Mouse (Mus musculus) hindbrain, embryonic 11.5 days (tissue): ENCODE data around the gene Camk2b. TPM values are rescaled to one million over a fixed set of nuclear protein-coding genes. Genes with fewer than 3 reads are reported as not detected.

Experiments
- ATAC-seq: fragments of 200-750 bp; cut with Nextera tagmentation; 2 replicates; pipeline ENCODE4 v1.8.0; 2017; ENCODE audit warnings: mild to moderate bottlenecking, moderate TSS enrichment, moderate library complexity; ENCODE audit not compliant: low FRiP score
- DNase-seq: peaks from one replicate; pipeline ENCODE4 v3.0.0-alpha.2; 2015; ENCODE audit warnings: low spot score
- H3K27ac ChIP-seq: fragments of 300-500 bp; sonication (generic); 2 replicates; pipeline ENCODE4 v1.5.1; 2014; ENCODE audit warnings: mild to moderate bottlenecking, low read depth, low read length
- H3K27me3 ChIP-seq: fragments of 300-500 bp; sonication (generic); 2 replicates; pipeline ENCODE4 v1.6.1; 2014; ENCODE audit warnings: mild to moderate bottlenecking, low read length, moderate library complexity, mixed read lengths; ENCODE audit not compliant: control insufficient read depth, insufficient read depth
- H3K36me3 ChIP-seq: fragments of 300-500 bp; sonication (generic); 2 replicates; pipeline ENCODE4 v1.6.1; 2014; ENCODE audit warnings: mild to moderate bottlenecking, low read length, moderate library complexity, mixed read lengths; ENCODE audit not compliant: control insufficient read depth, insufficient read depth
- H3K4me1 ChIP-seq: fragments of 300-500 bp; sonication (generic); replicated peaks from 2 replicates; pipeline ENCODE4 v1.6.1; 2014; ENCODE audit warnings: low read length, mixed read lengths; ENCODE audit not compliant: control insufficient read depth, insufficient read depth
- H3K4me2 ChIP-seq: fragments of 300-500 bp; sonication (generic); replicated peaks from 2 replicates; pipeline ENCODE4 v1.6.1; 2014; ENCODE audit warnings: mild to moderate bottlenecking, low read depth, low read length
- H3K4me3 ChIP-seq: fragments of 300-500 bp; sonication (generic); 2 replicates; pipeline ENCODE4 v1.5.1; 2014; ENCODE audit warnings: low read depth, low read length
- H3K9ac ChIP-seq: fragments of 300-500 bp; sonication (generic); 2 replicates; pipeline ENCODE4 v1.6.1; 2014; ENCODE audit warnings: low read depth, low read length
- H3K9me3 ChIP-seq: fragments of 300-500 bp; sonication (generic); 2 replicates; pipeline ENCODE4 v1.6.1; 2016; ENCODE audit warnings: low read length; ENCODE audit not compliant: control insufficient read depth
- WGBS: fragments of 180-500 bp; shearing (Covaris S2); extraction: QIAGEN DNeasy Blood & Tissue Kit; methylation state at CpG from one replicate; pipeline ENCODE4 v1.1.7; 2014; 5-methylcytosine and 5-hydroxymethylcytosine counted together
- polyA plus RNA-seq: library from polyadenylated mRNA; unstranded; fragments of >200 nt; fragmentation: Nextera tagmentation; extraction: Ambion mirVana; gene quantifications from 2 replicates; pipeline ENCODE4 v1.2.1, GENCODE M21; 2014

The Camk2b gene
- polyA plus RNA-seq, 1 experiment from 2014 or later = 3.4 TPM

- H3K27me3 ChIP-seq = no peaks in the 10 kb centered on the region
- H3K9me3 ChIP-seq = no peaks in the 10 kb centered on the region
These were observed 111.1 kb downstream of the Camk2b start for GRCm38 (mm10) chr11:5954965-5955504.

DNA sequence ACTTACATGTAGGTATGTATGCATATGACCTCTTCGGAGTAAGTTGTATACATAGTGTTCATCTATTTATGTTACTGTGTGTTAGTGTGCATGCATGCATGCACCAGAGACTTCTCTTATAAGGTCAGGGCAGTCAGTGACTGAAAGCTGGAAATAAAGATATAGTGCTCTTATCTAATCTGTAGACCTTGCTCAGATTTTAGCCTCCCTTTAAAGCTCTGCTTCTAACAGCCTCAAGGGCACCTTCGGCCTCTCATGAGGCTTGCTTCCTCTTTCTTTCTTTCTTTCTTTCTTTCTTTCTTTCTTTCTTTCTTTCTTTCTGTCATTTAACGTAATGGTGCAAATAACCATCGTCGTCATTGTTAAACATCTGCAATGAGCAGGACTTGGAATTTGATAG lies 111.7 kb downstream of the Camk2b start:
- Histone ChIP-seq H3K9ac (no peak overlapping the region; the same call in 1 of the 2 replicates), H3K4me3 (no peak overlapping the region), H3K27ac (no peak overlapping the region), H3K27me3 (no peaks in the 10 kb centered on the region), H3K36me3 (no peaks in the 10 kb centered on the region), H3K4me1 (no peaks in the 10 kb centered on the region), H3K4me2 (no peak overlapping the region), H3K9me3 (no peaks in the 10 kb centered on the region)
- DNase-seq (no peak), ATAC-seq (no peak)
- WGBS = 75% methylated on average over 5 of the region's 5 CpGs

More at GRCm38 (mm10) chr11:5954965-5955504, 111.1 kb downstream of the Camk2b start:
- Histone ChIP-seq H3K9ac (peak overlapping the region; percentile 92), H3K4me2 (peak overlapping the region; percentile 81), H3K4me3 (peak overlapping the region; percentile 92), H3K36me3 (no peaks in the 10 kb centered on the region), H3K4me1 (no peaks in the 10 kb centered on the region), H3K27ac (peak overlapping the region; percentile 88)
- WGBS = 12% methylated on average over 7 of the region's 7 CpGs
- ATAC-seq (peak; percentile 79), DNase-seq (peak; percentile 64)

GRCm38 (mm10) chr11:5953130-5953765 lies 112.9 kb downstream of the Camk2b start:
- Histone ChIP-seq H3K4me3 (no peak overlapping the region), H3K27ac (no peak overlapping the region), H3K4me2 (no peak overlapping the region), H3K9me3 (no peaks in the 10 kb centered on the region), H3K9ac (no peak overlapping the region), H3K4me1 (no peaks in the 10 kb centered on the region), H3K36me3 (no peaks in the 10 kb centered on the region), H3K27me3 (no peaks in the 10 kb centered on the region)
- ATAC-seq (no peak), DNase-seq (peak; percentile 67)
- WGBS = 29% methylated on average over 8 of the region's 8 CpGs

DNA sequence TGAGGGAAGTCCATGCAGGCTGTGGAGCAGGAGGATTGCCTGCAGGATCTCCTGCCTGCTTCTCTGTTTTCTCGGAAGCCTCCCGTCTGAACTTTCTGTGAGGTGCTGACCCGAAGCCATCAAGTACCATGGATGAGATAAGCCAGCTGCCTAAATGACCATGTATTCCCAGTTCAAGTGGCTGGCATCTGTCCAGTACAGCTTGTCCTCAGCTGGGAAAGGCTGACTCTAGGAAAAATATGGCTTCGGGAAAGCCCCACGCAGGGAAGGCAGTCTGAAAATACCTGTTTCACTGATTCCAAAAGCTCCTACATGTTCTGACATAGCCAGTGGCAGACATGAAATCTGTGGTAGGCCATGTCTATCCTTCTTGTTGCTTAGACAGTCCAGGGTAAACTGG lies 113.7 kb downstream of the Camk2b start:
- no peak overlapping the region for H3K27ac ChIP-seq
- H3K4me2 ChIP-seq = no peak overlapping the region
- WGBS = 95% methylated on average over 5 of the region's 5 CpGs
- H3K36me3 ChIP-seq = no peaks in the 10 kb centered on the region
- no peak for DNase-seq
- H3K9ac ChIP-seq = no peak overlapping the region
- H3K27me3 ChIP-seq = no peaks in the 10 kb centered on the region
- no peak overlapping the region for H3K4me3 ChIP-seq
- H3K9me3 ChIP-seq = no peaks in the 10 kb centered on the region
- no peaks in the 10 kb centered on the region for H3K4me1 ChIP-seq
- ATAC-seq = no peak

DNA sequence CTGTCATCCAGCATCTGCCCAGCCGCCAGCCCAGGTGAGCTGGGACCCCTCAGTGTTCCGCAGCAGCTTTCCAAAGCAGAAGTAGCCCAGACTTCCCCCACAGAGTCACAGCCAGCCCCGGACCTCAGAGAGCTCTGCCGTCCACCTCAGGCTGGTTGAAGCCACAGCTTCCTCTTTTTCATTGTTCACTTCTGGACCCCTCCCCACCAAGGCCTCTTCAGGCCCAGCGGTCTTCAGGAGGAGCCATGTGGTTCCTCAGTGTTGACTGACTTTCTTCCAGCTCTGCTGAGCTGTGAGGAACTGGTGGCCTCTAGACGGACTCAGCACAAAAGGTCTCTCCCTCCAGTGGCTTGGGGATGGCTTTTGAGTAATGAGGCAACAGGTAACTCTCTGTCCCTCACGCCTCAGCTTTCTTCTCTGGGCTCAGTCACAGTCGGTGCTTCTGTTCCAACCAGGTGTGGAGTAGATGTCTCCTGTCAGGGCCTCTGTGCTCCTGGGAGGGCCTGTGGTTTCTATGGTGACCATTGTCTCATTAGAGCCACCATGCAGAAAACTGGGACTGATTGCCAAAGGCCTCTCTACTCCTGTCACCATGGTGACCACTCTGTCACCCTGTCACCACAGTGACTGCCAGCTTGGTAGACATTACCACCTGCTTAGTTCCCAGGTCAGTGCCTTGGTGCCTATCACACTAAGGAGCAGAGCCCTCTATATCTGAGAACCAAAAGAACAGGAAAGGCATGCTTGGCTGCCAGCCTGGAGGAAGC lies 116.4 kb downstream of the Camk2b start, which contains the start of gene Gck:
TSS of gene Gck (minus strand) at position 496 of the 767 bp plus-strand sequence.
- H3K4me2 ChIP-seq = no peak within 1 kb of the TSS
- ATAC-seq (peak; percentile 75), DNase-seq (peak; percentile 48)
- H3K4me3 ChIP-seq = no peak within 1 kb of the TSS
- H3K27me3 ChIP-seq = no peaks in the 10 kb centered on the region
- no peaks in the 10 kb centered on the region for H3K9me3 ChIP-seq
- 52% methylated on average over 8 of the region's 8 CpGs for WGBS
- no peak within 1 kb of the TSS for H3K9ac ChIP-seq
- H3K36me3 ChIP-seq = no peaks in the 10 kb centered on the region
- H3K4me1 ChIP-seq = no peaks in the 10 kb centered on the region
- no peak within 1 kb of the TSS for H3K27ac ChIP-seq

DNA sequence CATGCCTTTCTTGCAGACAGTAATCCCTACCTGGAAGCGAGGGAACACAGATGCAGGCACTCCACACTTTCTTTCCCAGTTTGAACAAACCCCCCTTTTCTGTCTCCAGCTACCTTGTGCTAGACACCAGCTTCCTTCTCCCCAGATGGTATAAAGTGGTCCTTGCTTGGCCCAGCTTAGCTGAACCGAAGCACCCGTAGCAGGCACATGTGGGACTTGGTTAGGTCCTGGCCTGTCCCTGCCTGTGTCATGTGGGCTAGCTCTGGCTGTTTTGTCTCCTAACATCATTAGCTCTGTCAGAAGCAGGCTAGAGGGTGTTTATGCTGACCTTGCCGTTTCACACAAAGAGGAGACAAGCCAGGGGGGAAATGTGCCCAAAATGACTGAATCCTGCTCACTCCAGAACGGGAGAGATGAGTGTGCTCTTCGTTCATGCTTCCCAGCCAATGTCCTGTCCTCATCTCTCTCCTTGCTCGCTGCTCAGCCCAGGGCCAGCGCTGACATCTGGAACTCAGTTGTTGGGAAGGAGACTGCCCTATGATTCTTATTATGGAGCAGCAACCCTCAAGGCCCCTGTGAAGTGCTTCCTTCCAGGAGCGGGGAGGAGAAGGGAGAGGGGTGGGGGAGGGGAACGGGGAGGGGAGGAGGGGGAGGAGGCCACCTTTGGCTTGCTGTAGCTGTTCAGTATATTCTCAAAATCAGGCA lies 117.5 kb downstream of the Camk2b start:
- Histone ChIP-seq H3K27ac (no peak overlapping the region), H3K9ac (no peak overlapping the region), H3K9me3 (no peaks in the 10 kb centered on the region), H3K4me3 (no peak overlapping the region), H3K36me3 (no peaks in the 10 kb centered on the region), H3K4me2 (no peak overlapping the region), H3K4me1 (no peaks in the 10 kb centered on the region), H3K27me3 (no peaks in the 10 kb centered on the region)
- 68% methylated on average over 10 of the region's 10 CpGs for WGBS
- ATAC-seq (no peak), DNase-seq (no peak)

- Histone ChIP-seq H3K4me1 (no peaks in the 10 kb centered on the region), H3K9me3 (no peaks in the 10 kb centered on the region), H3K4me3 (no peak overlapping the region), H3K36me3 (no peaks in the 10 kb centered on the region), H3K9ac (no peak overlapping the region), H3K27ac (no peak overlapping the region), H3K4me2 (no peak overlapping the region), H3K27me3 (no peaks in the 10 kb centered on the region)
- ATAC-seq (no peak), DNase-seq (no peak)
- 59% methylated on average over 4 of the region's 4 CpGs for WGBS
These were observed 118.4 kb downstream of the Camk2b start for GRCm38 (mm10) chr11:5947796-5948195.

GRCm38 (mm10) chr11:5945096-5945495 lies 121.1 kb downstream of the Camk2b start:
- DNase-seq = no peak
- Histone ChIP-seq H3K36me3 (no peaks in the 10 kb centered on the region), H3K9me3 (no peaks in the 10 kb centered on the region), H3K9ac (no peak overlapping the region), H3K4me2 (no peak overlapping the region), H3K27me3 (no peaks in the 10 kb centered on the region), H3K27ac (no peak overlapping the region), H3K4me1 (no peaks in the 10 kb centered on the region), H3K4me3 (no peak overlapping the region)
- no peak for ATAC-seq
- 71% methylated on average over 2 of the region's 2 CpGs for WGBS
